Mouse (Mus musculus) hindbrain, embryonic 13.5 days (tissue): Measurements from ENCODE around the gene Lsm10. TPM values are rescaled to one million over a fixed set of nuclear protein-coding genes. Genes with fewer than 3 reads are reported as not detected.

Source experiments
- ATAC-seq: fragments of 200-750 bp; cut with Nextera tagmentation; 2 replicates; pipeline ENCODE4 v1.8.0; 2017; ENCODE audit warnings: moderate TSS enrichment; ENCODE audit not compliant: low FRiP score
- H3K27ac ChIP-seq: fragments of 300-500 bp; sonication (generic); 2 replicates; pipeline ENCODE4 v1.5.1; 2015; ENCODE audit warnings: inconsistent platforms, mild to moderate bottlenecking, moderate library complexity
- H3K27me3 ChIP-seq: fragments of 300-500 bp; sonication (generic); 2 replicates; pipeline ENCODE4 v1.6.1; 2015; ENCODE audit warnings: mild to moderate bottlenecking, inconsistent platforms
- H3K36me3 ChIP-seq: fragments of 300-500 bp; sonication (generic); 2 replicates; pipeline ENCODE4 v1.6.1; 2015; ENCODE audit warnings: mild to moderate bottlenecking, inconsistent platforms
- H3K4me1 ChIP-seq: fragments of 300-500 bp; sonication (generic); replicated peaks from 2 replicates; pipeline ENCODE4 v1.6.1; 2015; ENCODE audit warnings: inconsistent platforms
- H3K4me2 ChIP-seq: fragments of 300-500 bp; sonication (generic); 2 replicates; pipeline ENCODE4 v1.6.1; 2015; ENCODE audit warnings: inconsistent platforms, mild to moderate bottlenecking, moderate library complexity
- H3K4me3 ChIP-seq: fragments of 300-500 bp; sonication (generic); 2 replicates; pipeline ENCODE4 v1.5.1; 2015; ENCODE audit warnings: mild to moderate bottlenecking, inconsistent platforms
- H3K9ac ChIP-seq: fragments of 300-500 bp; sonication (generic); 2 replicates; pipeline ENCODE4 v1.6.1; 2015; ENCODE audit warnings: mild to moderate bottlenecking, inconsistent platforms
- H3K9me3 ChIP-seq: fragments of 300-500 bp; sonication (generic); 2 replicates; pipeline ENCODE4 v1.6.1; 2016; ENCODE audit warnings: inconsistent platforms
- WGBS: fragments of 180-500 bp; shearing (Covaris S2); methylation state at CpG from one replicate; pipeline ENCODE4 v1.1.7; 2015; 5-methylcytosine and 5-hydroxymethylcytosine counted together
- polyA plus RNA-seq: library from polyadenylated mRNA; unstranded; fragments of >200 nt; fragmentation: Nextera tagmentation; extraction: Ambion mirVana; gene quantifications from 2 replicates; pipeline ENCODE4 v1.2.1, GENCODE M21; 2015

The Lsm10 gene
- polyA plus RNA-seq, 1 experiment from 2014 or later: 47.5 TPM

DNA sequence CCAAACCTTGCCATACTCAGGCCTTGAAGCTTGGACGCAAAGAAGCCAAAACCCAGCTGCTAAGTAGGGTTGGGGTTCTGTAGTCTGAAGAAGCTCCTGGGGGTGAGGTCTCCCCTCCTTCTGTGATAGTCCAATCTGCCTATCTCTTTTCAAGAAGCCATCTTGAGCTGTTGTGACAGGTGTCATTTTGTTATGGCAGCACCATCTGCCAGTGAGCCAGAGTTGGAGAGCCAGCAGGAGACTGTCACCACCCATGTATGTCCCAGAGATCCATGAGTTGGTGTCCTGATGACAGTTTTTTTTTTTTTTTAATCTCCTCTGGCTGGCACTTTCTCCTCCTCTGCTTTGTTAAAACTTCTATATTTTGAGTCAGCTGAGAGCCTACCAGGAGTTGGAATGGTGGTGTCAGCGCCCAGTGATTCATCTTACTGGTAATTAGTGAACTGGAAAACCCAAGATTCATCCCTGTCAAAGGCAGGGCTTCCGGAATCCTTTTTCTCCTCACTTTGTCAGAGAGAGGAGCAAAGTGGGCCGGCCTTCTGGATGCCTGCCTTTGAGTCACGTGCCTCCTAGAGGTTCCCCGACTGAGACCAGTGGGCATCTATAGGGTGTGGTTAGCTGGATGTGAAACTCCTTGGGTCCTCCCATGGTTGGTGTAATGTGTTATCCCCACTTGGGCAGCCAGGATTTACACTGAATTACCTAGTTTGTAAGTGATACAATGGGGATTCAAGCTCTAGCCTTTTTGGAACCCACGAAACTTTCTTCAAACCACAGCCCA is 5.8 kb downstream of the Lsm10 start:
- peaks cover 7% of the 10 kb centered on the region; the same call in 1 of the 2 replicates for H3K36me3 ChIP-seq
- H3K9me3 ChIP-seq: no peaks in the 10 kb centered on the region
- peak overlapping the region; percentile 99 for H3K4me2 ChIP-seq
- WGBS: 39% methylated on average over 7 of the region's 7 CpGs
- H3K4me1 ChIP-seq: peaks cover 61% of the 10 kb centered on the region
- no peaks in the 10 kb centered on the region for H3K27me3 ChIP-seq
- H3K27ac ChIP-seq: peak overlapping the region; percentile 92
- peak overlapping the region; percentile 92 for H3K4me3 ChIP-seq
- H3K9ac ChIP-seq: peak overlapping the region; percentile 69; the same call in 1 of the 2 replicates
- no peak for ATAC-seq

DNA sequence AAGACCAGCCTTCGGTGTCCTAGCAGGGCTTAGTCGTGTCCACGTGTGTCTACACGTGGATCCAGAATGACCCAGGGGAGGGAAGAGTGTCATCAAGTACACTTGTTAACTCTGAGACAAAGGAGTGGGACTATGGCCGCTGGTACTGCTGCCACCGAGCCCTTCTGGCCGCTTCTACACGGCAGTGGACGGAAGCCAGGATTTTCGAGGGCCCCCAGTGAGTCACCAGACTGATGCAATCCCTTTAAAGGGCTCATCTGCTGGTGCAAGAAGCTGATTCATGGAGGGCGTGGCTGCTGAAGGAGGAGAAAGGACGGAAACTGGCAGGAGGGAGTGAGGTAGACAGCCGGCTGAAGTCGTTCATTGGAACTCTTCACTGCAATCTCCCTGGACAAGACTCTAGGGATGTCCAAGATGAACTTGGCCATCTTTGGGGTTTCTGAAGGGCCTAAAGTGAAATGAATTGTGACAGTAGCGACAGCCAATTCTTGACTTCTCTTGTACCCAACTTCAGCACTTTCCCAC is 6.7 kb downstream of the Lsm10 start:
- Histone ChIP-seq H3K9ac (peak overlapping the region; percentile 69), H3K36me3 (peaks cover 7% of the 10 kb centered on the region; the same call in 1 of the 2 replicates), H3K27me3 (no peaks in the 10 kb centered on the region), H3K4me3 (peak overlapping the region; percentile 92), H3K4me1 (peaks cover 69% of the 10 kb centered on the region), H3K27ac (peak overlapping the region; percentile 92), H3K9me3 (no peaks in the 10 kb centered on the region), H3K4me2 (peak overlapping the region; percentile 99)
- ATAC-seq: peak; percentile 49
- 1% methylated on average over 15 of the region's 15 CpGs for WGBS

DNA sequence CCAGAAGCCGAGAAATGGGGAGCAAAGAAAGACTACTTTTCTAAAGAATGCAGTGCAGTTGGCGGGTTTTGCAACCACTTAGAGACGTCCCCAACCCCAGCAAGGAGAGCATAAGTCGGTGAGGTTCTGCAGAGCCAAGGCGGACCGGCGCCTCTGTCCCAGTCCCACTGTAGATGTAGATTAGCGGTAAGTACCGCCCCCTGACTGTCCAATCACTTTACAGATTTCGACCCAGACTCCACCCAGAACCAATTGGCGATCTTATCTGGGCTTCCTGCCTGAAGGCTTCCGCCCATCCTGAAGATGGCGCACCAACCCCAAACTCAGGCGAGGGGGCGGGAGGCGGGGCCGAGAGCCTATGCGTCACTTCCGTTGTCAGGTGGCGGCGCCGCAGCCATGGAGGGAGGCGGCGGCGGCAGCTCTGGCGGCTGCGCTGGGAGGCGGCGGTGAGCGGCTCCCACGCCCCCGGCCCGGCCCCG is 7.2 kb downstream of the Lsm10 start, which contains the start of gene Stk40:
TSS of gene Stk40 (plus strand) at position 368 of the 479 bp plus-strand sequence.
- Histone ChIP-seq H3K4me2 (peak within 1 kb of the TSS; percentile 99), H3K9ac (peak within 1 kb of the TSS; percentile 95), H3K4me3 (peak within 1 kb of the TSS; percentile 92), H3K27ac (peak within 1 kb of the TSS; percentile 92), H3K4me1 (peaks cover 72% of the 10 kb centered on the region), H3K9me3 (no peaks in the 10 kb centered on the region), H3K27me3 (no peaks in the 10 kb centered on the region), H3K36me3 (0 out of 2 replicates have a peak, but pooled peaks cover 3% of the 10 kb centered on the region)
- ATAC-seq: peak; percentile 96
- 1% methylated on average over 32 of the region's 34 CpGs for WGBS

DNA sequence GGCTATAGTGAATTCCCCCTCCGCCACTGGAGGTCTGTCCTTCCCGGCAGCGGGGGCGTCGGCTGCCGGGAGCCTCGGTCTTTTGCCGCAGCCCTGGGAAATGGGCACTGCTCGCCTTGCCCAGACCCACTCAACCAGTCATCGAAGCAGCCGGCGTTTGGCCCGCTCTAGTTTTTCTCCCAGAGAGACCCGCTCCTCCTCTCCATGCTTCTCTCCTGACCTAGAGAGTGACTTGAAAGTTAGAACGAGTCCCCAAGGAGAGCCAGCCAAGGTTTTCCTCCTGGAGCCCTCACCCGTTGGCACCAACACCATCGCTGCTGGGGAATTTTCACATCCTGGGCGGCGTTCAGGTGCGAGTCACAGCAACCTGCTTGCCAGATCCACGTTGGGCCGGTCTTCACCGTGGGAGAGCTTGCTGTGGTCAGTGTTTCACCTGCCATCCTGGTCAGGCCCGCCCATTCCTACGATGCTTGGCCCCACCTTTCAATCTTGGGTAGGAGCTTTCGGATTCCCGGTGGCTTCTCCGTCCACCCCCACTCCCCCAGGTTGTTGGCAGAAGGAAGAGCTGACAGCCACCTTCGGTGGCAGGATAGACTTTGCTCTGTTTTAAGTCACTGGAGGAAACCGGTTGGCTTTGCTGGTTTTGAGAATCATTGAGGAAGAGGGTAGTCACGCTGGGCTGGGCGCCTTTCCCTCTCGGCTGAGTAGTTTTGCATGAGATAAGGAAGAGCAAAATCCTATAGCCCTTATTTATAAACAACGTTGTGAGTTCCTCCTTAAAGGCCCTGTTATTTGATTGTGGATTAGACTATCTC is 8.0 kb downstream of the Lsm10 start:
- 2% methylated on average over 34 of the region's 34 CpGs for WGBS
- peak; percentile 38 for ATAC-seq
- H3K9me3 ChIP-seq: no peaks in the 10 kb centered on the region
- peaks cover 73% of the 10 kb centered on the region for H3K4me1 ChIP-seq
- no peaks in the 10 kb centered on the region for H3K36me3 ChIP-seq
- peak overlapping the region; percentile 92 for H3K4me3 ChIP-seq
- H3K4me2 ChIP-seq: peak overlapping the region; percentile 99
- H3K27me3 ChIP-seq: no peaks in the 10 kb centered on the region
- H3K27ac ChIP-seq: peak overlapping the region; percentile 80; the same call in 1 of the 2 replicates
- peak overlapping the region; percentile 95 for H3K9ac ChIP-seq

DNA sequence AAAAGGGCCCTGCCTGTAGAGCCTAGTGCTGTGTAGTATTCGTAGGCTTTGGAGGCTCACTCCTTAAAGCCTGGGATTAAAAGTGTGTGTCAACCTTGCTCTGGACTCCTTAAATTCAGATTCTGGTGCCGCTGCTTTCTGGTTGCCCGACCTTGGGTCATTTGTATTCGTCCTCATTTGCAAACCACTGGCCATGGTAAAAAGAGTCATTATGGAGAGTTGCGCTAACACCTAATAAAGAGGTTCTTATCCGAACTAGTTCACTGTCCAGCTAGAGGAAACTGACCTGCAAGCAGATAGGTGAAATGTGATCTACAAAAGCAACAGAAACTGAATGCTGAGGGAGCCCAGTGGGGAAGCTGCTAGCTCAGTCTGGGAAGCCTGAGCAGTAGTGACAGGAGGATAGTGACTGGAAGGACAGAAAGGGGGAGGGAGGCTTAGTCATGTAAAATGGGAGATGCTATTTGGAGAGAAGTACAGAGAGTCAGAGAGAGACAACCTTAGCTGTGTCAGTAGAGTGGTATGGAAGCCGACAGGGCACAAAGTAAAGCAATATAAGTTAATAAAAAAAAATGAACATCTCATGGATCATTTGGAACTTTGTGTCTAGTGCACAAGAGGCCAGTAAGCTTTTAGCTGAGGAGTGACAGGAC is 8.8 kb downstream of the Lsm10 start:
- no peak for ATAC-seq
- H3K27me3 ChIP-seq: no peaks in the 10 kb centered on the region
- H3K4me2 ChIP-seq: peak overlapping the region; percentile 99
- peak overlapping the region; percentile 92 for H3K4me3 ChIP-seq
- WGBS: 47% methylated on average over 7 of the region's 7 CpGs
- peaks cover 79% of the 10 kb centered on the region for H3K4me1 ChIP-seq
- no peaks in the 10 kb centered on the region for H3K9me3 ChIP-seq
- H3K27ac ChIP-seq: no peak overlapping the region
- peak overlapping the region; percentile 95 for H3K9ac ChIP-seq
- no peaks in the 10 kb centered on the region for H3K36me3 ChIP-seq

DNA sequence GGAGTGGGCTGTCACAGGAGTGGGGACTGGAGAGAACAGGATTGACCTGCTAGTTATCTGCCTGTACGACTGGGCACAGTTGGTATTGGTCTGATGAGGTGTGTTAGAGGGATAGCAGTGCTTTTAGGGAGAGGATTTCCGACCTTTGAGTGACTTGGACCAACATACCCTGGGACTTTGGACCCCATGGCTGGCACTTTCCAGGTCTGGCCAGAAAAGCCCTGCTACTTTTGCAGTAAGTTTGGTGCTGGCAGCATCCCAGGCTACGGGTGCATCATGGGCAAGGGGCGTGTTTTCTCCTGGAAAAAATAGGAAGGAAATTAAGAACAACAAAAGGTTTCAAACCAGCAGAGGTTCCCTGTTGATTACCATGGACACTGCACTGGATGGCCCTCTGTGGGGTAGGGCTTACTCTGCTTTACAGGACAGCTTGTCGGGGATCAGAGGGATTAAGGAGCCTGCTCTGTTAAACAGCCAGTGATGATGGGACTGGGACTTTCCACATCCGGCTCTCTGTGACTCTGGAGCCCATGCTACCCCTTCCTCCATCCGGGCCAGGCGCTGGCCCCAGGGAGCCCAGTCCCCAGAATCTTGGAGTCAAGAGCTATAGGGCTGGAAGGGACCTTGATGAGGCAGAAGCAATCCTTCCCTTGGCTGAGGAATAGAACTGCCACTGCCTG is 11.8 kb downstream of the Lsm10 start:
- peaks cover 79% of the 10 kb centered on the region for H3K4me1 ChIP-seq
- WGBS: 56% methylated on average over 8 of the region's 8 CpGs
- no peak overlapping the region for H3K4me2 ChIP-seq
- H3K27me3 ChIP-seq: no peaks in the 10 kb centered on the region
- ATAC-seq: no peak
- 0 out of 2 replicates have a peak overlapping the region, but pooled peaks have one; percentile 30 for H3K27ac ChIP-seq
- peak overlapping the region; percentile 43; the same call in 1 of the 2 replicates for H3K9ac ChIP-seq
- H3K36me3 ChIP-seq: no peaks in the 10 kb centered on the region
- no peak overlapping the region for H3K4me3 ChIP-seq
- no peaks in the 10 kb centered on the region for H3K9me3 ChIP-seq

DNA sequence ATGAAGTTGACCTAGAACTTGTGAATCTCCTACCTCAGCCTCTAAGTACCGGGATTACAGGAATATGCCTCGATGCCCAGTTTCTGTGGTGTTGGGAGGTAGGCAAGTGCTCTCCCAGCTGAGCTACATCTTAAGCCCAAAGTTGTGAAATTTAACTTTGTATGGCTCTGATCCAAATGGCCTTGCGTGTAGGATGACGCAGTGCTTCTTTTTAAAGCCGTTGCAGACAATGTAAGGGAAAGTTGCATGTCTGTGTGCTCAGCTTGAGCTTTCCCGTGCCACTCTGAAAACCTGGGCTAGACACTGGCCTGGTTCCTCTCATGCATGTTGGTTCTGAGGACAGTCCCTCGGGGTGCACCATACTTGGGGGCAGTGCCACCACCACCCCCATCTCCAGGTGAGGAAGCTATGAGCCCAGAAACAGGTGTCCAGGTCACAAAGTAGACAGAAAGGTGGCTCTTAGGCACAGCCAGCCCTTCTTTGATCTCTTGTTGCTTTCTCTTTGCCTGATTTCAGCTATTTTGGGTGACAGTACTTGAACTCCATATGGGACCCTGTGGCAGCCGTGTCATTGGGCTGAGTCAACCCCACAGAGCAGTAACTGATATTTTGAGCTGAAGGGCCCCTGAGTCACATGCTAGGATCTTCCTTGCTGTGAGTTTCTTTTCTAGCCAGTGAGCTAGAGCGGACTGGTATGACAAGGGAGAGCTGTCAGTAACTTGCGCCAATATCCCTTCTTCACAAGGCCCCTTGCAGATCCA is 13.4 kb downstream of the Lsm10 start:
- Histone ChIP-seq H3K4me1 (peaks cover 79% of the 10 kb centered on the region), H3K4me3 (no peak overlapping the region), H3K27me3 (no peaks in the 10 kb centered on the region), H3K27ac (peak overlapping the region; percentile 85), H3K9ac (peak overlapping the region; percentile 65), H3K36me3 (no peaks in the 10 kb centered on the region), H3K9me3 (no peaks in the 10 kb centered on the region), H3K4me2 (peak overlapping the region; percentile 37; the same call in 1 of the 2 replicates)
- WGBS: 76% methylated on average over 10 of the region's 10 CpGs
- ATAC-seq: no peak

DNA sequence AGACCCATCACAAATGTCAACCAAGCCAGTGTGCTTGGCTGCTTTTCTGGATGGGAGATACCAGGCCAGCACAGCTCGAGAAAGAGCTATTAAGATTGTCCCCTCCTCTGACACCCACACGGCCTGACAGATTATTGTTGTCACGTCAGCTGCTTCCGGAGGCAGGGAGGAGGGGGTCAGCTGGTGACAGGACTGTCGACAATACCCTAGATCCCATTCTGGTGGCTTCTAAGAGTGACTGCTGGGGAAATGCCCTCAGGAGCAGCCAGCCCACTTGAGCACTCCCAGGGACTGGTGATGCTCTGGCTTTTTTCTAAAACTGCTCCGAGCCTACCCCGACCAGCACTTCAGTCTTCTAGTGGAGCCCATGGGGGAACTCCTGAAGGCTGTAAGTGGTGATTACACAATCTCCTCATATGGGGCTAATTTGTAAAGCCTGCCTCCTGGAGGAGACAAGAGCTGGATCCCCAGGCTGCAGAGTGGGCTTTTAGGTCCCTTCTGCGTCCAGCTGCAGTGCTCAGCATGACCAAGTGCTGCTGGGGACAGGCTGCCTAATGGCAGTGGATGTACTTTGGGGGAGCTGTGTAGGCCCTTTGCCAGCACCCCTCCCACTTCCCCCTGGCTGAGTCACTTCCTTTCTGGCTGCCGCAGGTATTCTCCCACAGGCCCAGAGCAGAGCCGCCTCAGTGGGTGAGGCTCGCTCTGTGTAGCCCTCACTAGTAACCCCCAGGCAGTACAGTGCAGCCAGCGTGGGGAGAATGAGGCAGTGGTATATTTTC is 14.1 kb downstream of the Lsm10 start:
- Histone ChIP-seq H3K27ac (peak overlapping the region; percentile 85), H3K4me2 (peak overlapping the region; percentile 37), H3K9ac (peak overlapping the region; percentile 65), H3K36me3 (no peaks in the 10 kb centered on the region), H3K4me1 (peaks cover 75% of the 10 kb centered on the region), H3K9me3 (no peaks in the 10 kb centered on the region), H3K27me3 (no peaks in the 10 kb centered on the region), H3K4me3 (no peak overlapping the region)
- 5% methylated on average over 12 of the region's 12 CpGs for WGBS
- ATAC-seq: peak; percentile 57

DNA sequence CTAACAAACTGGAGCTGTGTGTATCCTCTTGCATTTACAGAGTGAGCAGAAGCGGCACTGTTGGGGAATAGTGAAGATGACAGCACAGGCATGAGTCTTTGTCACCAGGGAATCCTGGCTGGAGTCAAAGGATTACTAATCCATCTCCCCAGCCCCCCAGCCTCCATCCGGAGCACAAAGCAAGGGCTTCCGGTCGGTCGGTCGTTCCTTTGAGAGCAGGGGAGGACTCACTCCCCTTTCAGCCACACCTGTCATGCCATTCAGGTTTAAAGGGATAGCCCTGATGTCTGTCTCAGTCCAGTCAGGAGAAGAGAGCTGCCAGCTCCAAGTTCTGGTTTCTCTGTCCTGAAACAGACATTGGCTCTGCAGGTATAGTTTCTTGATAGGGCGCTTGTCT is 14.7 kb downstream of the Lsm10 start:
- peak overlapping the region; percentile 85 for H3K27ac ChIP-seq
- ATAC-seq: no peak
- no peaks in the 10 kb centered on the region for H3K9me3 ChIP-seq
- H3K36me3 ChIP-seq: no peaks in the 10 kb centered on the region
- WGBS: 20% methylated on average over 7 of the region's 7 CpGs
- peak overlapping the region; percentile 37 for H3K4me2 ChIP-seq
- peaks cover 75% of the 10 kb centered on the region for H3K4me1 ChIP-seq
- H3K4me3 ChIP-seq: no peak overlapping the region
- H3K27me3 ChIP-seq: no peaks in the 10 kb centered on the region
- H3K9ac ChIP-seq: peak overlapping the region; percentile 65

DNA sequence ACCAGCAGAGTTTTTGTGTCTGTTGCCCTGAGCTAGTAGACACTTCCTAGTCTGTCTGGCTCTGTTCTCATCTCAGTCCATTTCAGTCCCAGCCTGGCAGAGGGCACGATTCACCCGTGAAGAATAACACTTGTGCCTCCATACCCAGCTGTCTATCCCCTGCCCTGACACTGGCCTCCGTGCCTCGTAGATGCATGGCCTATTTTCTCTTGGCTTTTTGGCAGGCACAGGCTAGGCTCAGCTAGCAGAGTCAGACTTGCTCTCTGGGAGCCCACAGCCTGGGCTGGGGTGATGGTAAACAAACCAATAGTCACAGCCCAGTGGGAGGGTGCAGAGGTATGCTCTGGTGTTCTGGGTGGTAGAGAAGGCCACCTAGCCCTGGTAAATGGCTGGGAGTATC is 16.8 kb downstream of the Lsm10 start:
- H3K9me3 ChIP-seq: no peaks in the 10 kb centered on the region
- WGBS: 80% methylated on average over 4 of the region's 4 CpGs
- H3K27ac ChIP-seq: no peak overlapping the region
- H3K36me3 ChIP-seq: peaks cover 5% of the 10 kb centered on the region; the same call in 1 of the 2 replicates
- no peak for ATAC-seq
- no peak overlapping the region for H3K4me2 ChIP-seq
- H3K9ac ChIP-seq: 0 out of 2 replicates have a peak overlapping the region, but pooled peaks have one; percentile 19
- no peaks in the 10 kb centered on the region for H3K27me3 ChIP-seq
- peaks cover 64% of the 10 kb centered on the region for H3K4me1 ChIP-seq
- no peak overlapping the region for H3K4me3 ChIP-seq
